Mouse (Mus musculus) olfactory bulb, adult 2 months (tissue): ENCODE results near the gene Ndufv1.

Experiments
- CTCF ChIP-seq: fragments of 200-500 bp; IDR thresholded peaks from 2 replicates; pipeline ENCODE4 v1.5.1; 2012; ENCODE audit warnings: low read depth, mild to moderate bottlenecking, low read length, moderate library complexity; ENCODE audit not compliant: insufficient read depth
- POLR2A ChIP-seq: fragments of 200-500 bp; IDR thresholded peaks from 2 replicates; pipeline ENCODE4 v1.6.1; 2012; ENCODE audit warnings: mild to moderate bottlenecking, low read depth, low read length, moderate library complexity; ENCODE audit not compliant: insufficient read depth

GRCm38 (mm10) chr19:4052516-4053030, 40.0 kb upstream of the Ndufv1 start:
- no peak for TF ChIP-seq POLR2A
- TF ChIP-seq CTCF, result no peak
